Mouse (Mus musculus) gastrocnemius, adult 18-20 months (tissue): Measurements from ENCODE around the gene Alkbh4. TPM values are rescaled to one million over a fixed set of nuclear protein-coding genes. Genes with fewer than 3 reads are reported as not detected.

ENCODE experiments used
- DNase-seq: peaks from one replicate; pipeline ENCODE4 v3.0.0; 2021; ENCODE audit warnings: low spot score
- microRNA-seq: library from miRNA; unstranded; fragments of <30 nt; microRNA quantifications from one replicate; pipeline ENCODE4 v1.2.0, GENCODE M21; 2021
- total RNA-seq, 2 experiments: library from RNA; stranded (reverse); gene quantifications; 2 replicates each; pipeline ENCODE4 v1.2.3; 2021

Alkbh4 gene
- total RNA-seq, 2 experiments from 2014 or later: 3.8 to 4.9 TPM

- DNase-seq: no peak
Measured at GRCm38 (mm10) chr5:136179594-136179993, 43.6 kb downstream of the Alkbh4 start.

DNA sequence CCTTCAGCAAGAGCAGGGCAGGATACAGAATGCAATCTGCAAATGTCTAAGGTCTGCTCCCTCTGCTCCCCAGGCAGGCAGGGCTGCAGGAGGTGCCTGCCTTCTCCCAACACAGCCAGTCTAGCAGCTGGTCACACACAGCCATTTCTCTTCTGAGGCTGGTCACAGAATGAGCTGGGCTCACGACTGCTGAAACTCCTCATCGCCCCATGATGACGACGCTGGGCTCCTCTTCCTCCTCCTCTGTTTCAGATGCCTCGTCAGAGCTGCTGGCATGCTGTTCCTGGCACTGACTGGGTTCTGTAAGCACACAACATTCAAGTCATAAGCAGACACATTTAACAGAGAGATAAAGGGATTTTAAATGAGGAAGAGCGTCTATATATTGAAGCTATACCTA, 45.3 kb downstream of the Alkbh4 start:
- DNase-seq: no peak

DNA sequence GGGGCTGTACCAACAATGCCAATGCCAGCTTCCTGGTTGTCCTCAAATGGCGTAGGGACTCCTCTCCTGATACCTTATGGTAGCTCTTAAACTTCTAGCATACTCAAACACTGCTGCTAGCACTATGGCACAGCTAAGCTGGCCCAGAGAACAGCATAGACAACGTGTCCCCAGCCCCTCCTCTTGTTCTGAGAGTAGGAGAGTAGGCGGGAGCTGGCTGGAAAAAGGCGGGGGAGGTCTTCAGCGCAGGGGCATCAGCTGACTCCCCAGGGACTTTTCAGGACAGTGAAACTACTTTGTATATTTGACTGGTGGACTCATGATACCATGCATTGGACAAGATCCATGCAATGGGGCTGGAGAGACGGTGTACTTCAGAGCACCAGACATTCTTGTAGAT, 46.1 kb downstream of the Alkbh4 start:
- DNase-seq: no peak

- DNase-seq: no peak
Measured at GRCm38 (mm10) chr5:136182830-136183229, 46.9 kb downstream of the Alkbh4 start.

GRCm38 (mm10) chr5:136183766-136184165, 47.8 kb downstream of the Alkbh4 start:
- DNase-seq: no peak

DNA sequence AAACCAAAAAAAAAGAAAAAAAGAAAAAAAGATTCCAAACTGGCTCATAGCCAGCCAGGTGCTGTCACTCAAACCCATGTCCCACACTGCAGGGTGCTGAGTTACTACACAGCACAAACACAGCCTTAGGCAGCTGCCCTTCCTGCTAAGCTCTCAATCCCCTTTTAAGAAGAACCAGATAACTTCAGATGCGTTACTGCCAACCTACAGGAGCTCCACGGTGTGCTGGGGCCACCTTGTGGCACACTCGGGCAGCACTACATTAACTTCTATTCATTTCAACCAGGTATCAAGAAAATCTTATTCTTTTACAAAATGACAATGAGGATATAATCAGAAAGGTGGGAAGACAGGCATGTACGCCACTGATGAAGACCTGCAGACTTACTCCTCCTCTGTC, 50.8 kb downstream of the Alkbh4 start:
- DNase-seq: peak; percentile 53

Small RNAs within 50 kb of the gene (microRNA-seq; reads per million reads assigned to microRNA genes)
- gene Mir7035: 24.2 reads per million, percentile 39 among the genes with 10 or more reads in this experiment

Other genes with a start within 250 kb of the Alkbh4 start
- gene Hspb1, start 248.2 kb upstream of the Alkbh4 start, total RNA-seq: 100 to 1,000 TPM; 239 to 482 TPM
- 100 to 1,000 TPM; 288 to 326 TPM for gene Ywhag, start 201.5 kb upstream of the Alkbh4 start, total RNA-seq
- gene Ssc4d, start 161.6 kb upstream of the Alkbh4 start, total RNA-seq: under 1 TPM; 0.57 to 0.95 TPM
- not detected for gene Zp3, start 156.0 kb upstream of the Alkbh4 start, total RNA-seq
- 1 to 10 TPM; 7.4 to 7.6 TPM for gene Dtx2, start 141.3 kb upstream of the Alkbh4 start, total RNA-seq
- under 1 TPM in 1 of 2 experiments, not detected in 1; 0.07 TPM for gene Upk3b, start 97.7 kb upstream of the Alkbh4 start, total RNA-seq
- gene Upk3bl, start 81.7 kb upstream of the Alkbh4 start, total RNA-seq: not detected
- 10 to 100 TPM; 32.3 to 34.8 TPM for gene Rasa4, start 52.2 kb upstream of the Alkbh4 start, total RNA-seq
- gene Polr2j, start 19.5 kb upstream of the Alkbh4 start, total RNA-seq: 10 to 100 TPM; 65.1 to 72.1 TPM
- gene Lrwd1, start 72 bp upstream of the Alkbh4 start, total RNA-seq: 1 to 10 TPM; 4.2 to 4.4 TPM
- gene Orai2, start 34.6 kb downstream of the Alkbh4 start, total RNA-seq: under 1 TPM; 0.55 to 0.64 TPM
- gene Prkrip1, start 62.8 kb downstream of the Alkbh4 start, total RNA-seq: 10 to 100 TPM; 19.4 to 23.8 TPM
- 1 to 10 TPM; 2.4 to 2.5 TPM for gene Sh2b2, start 110.4 kb downstream of the Alkbh4 start, total RNA-seq